Mouse (Mus musculus) right cerebral cortex, postnatal 10 days (tissue): ENCODE results near the gene Ccdc92b.
A peak's percentile ranks its signal among the peaks of the same experiment; 100 is the strongest.
"Not testable (repeated sequence)": the region's sequence is repeated elsewhere in the genome, so short reads cannot be mapped to it uniquely, and the experiment has no call there.

Source experiments
- DNase-seq, 2 experiments: peaks; one replicate each; pipeline ENCODE4 v3.0.0; 2021; ENCODE audit warnings: low spot score in 2 of 2

Ccdc92b gene

DNA sequence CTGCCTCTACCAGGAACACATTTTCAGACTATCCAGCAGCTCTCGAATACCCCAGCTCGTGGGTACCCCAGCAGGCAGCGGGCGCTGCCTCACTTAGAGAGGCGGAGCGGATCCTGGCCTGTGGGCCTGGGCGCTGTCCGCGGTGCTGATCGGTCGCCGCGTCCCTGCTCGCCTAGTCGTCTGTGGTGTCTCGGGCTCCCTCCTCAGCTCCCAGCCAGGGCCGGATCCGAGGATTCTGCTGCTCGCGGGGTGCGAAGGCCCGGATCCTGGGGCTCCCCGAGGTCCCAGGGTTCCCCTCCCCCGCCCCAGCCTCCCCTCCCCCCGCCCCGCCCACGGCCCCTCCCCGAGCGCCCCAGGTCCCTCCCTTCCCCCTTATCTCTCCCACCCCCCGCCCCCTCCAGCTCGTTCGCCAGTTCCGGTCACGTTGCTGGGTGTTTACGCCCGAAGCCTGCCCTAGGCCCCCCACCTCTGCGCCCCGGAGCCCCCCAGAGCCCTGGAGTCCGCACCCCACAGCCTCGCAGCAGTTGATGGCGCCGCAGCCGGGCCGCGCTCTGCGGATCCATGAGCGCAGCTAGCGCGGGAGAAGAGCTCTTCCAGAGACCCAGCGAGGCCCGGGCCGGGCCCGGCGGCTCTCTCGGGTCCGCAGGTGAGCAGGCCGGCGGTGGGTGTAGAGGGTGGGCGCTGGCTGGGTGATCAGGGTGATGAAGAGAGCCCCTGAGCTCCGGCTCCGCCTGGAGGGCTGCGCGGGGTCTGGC lies at the start of gene Ccdc92b:
Gene Ccdc92b (plus strand): TSS at position 405 of the 755 bp plus-strand sequence.
- DNase-seq = peak; percentile 80 to 81

DNA sequence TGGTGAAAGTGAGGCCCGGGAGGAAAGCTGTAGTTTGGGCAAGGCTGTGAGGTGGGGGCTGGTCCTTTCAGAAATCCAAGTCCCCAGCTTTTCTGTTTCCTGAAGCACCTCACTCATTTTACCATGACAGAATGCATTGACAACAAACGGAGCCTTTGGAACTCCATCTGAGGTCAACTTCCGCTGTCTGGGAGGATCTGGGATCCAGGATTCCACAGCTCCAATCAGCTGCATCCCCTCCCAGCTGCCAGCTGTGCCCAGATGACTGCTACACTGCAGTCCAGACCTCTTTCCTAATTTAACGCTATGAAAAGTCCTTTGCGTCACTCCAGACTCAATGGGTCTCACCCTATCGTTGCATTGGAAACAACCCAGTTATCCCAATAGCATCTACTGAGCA lies 49.7 kb upstream of the Ccdc92b start:
- DNase-seq = no peak

DNA sequence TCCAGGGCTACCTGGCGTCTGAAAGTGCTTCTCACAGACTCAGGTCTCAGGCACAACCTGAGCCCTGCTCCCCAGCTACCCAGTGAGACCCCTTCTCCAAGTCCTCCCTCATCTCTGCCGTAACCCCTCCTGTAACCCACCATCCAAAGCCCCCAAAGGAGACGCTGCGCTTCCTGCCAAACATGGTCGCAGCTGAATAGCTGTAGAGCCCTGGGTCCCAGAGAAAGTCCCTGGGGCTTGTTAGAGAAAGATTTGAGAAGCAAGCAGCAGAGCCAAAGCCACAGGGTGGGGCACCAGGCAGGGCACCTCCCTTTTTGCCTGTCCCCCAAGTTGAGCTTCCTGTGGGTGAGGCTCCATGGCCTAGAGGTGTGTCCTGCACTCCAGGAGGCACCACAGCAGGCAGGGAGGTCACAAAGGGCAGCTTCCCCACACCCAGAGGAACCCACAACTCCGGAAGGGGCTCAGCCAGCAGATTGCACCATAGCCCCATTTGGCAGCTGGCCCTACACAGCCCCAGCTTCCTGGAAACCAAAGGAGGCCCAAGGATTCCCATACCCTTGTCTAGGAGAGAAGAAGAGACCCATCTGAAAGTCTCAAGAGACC lies 46.8 kb upstream of the Ccdc92b start:
- DNase-seq = no peak

DNA sequence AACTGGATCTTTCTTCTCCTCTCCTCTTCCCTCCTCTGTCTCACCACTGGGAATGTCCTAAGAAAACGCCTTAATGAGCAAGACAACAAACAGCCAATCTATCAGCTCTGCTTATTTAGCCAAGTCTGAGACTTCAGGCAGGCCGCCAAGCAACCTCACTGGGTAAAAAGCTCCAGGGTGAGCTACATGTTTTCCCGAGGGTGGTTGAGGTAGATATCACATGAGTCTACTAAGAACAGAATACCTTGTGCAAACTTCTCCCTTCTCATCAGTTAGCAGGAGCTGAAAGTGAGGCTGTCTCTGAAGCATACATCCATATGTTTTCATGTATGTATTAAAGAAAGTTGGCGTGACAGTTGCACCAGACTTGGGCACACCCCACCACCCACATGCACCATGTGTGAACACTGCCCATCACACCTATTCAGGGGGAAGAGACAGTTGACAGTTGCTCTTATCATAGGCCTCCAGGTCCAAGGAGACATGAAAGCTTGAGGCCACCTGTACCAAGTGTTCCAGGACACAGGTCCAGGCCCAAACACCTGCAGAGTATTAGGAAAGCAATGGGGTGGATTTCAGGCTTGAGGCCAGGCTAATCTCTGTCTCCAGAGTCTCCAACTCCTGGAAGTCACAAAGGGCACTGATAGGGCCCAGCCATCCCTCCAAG lies 44.5 kb upstream of the Ccdc92b start:
- no peak for DNase-seq

DNA sequence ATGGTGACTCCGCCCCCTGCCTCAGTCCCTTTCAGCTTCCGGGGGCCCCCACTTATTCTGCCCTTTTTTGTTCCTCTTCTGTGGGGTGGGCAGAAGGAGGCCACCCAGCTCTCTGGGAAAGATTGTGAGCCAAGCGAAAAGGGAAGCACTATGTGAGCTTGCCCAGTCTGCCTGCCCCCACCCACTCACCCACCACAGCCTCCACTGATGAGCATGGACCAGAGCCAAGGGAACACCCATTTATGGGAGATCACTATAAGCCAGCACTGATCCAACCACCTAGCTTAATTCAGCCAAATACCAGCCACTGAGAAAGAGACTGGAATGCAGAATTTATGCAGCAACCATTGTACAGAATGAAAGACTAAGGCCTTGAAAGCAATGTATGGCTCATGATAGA lies 43.5 kb upstream of the Ccdc92b start:
- no peak for DNase-seq

DNA sequence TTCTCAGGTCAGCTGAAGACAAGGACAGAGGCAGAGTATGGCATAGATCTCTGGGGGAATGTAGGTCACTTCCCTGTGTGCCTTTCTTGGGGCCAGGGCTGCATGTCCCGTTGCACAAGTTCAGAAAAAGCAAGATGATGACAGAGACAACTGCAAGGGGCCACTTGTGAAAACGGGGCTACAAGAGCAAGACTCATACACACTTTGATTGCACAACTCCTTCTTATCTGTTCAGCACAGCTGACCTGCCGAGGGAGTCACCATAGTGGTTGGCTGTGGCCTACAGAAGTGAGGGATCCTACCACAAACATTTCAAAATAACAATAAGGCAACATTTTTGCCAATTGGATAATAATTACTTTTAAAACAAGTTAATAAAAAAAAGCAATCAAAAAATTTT lies 42.3 kb upstream of the Ccdc92b start:
- no peak for DNase-seq

DNA sequence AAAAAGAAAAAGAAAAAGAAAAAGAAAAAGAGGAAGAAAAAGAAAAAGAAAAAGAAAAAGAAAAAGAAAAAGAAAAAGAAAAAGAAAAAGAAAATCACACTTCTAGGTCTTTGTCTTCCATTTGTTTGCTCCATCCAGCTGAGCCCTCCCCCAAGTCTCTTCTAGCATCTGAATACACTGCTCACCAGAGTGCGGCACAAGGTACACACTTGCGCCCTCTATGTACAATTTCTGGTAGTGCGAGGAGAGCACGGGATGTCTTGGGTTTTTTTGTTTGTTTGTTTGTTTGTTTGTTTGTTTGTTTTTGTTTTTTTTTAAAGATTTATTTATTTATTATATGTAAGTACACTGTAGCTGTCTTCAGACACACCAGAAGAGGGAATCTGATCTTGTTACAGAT lies 38.1 kb upstream of the Ccdc92b start:
- not testable (repeated sequence) for DNase-seq

DNA sequence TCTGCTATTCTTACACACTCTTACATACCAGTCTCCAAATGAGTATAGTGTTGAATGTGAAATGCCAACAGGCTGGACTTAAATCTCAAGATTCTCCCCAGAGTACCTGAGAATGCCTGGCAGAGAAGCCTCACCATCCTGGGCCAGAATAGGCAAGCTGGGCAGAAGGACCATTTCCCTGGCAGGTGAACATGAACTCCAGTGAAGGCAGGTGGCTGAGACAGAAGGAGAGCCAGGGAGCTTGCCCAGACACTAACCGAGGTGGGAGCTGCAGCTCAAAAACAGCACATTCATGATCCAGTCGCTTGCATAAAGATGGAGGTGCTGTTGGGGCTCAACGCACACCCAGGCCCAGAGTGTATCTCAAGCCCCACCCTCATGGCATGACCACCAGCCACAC lies 36.9 kb upstream of the Ccdc92b start:
- no peak for DNase-seq

DNA sequence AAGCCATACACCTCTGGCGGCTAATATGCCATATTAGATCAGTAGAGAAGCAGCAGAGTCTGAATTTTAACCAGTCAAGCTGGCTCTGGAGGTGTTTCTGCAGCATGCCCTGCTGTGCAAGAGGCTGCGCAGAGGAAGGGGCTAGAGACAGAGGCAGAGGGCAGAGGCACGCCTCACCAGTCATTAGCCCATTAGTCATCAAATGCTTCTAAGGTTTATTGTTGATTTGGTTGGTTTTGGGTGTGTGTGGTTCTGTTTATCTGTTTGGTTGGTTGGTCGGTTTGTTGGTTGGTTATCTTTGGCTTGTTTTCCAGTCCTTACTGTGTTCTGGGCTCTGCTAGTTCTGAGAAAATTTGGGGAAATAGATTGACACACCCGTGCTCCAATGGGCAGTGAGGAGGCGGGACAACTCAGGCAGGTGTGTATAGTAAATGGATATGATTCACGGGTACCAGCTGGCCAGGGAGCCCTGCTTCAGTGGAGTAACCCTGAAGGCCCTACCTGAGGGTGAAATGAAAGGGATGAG lies 35.5 kb upstream of the Ccdc92b start:
- no peak for DNase-seq

DNA sequence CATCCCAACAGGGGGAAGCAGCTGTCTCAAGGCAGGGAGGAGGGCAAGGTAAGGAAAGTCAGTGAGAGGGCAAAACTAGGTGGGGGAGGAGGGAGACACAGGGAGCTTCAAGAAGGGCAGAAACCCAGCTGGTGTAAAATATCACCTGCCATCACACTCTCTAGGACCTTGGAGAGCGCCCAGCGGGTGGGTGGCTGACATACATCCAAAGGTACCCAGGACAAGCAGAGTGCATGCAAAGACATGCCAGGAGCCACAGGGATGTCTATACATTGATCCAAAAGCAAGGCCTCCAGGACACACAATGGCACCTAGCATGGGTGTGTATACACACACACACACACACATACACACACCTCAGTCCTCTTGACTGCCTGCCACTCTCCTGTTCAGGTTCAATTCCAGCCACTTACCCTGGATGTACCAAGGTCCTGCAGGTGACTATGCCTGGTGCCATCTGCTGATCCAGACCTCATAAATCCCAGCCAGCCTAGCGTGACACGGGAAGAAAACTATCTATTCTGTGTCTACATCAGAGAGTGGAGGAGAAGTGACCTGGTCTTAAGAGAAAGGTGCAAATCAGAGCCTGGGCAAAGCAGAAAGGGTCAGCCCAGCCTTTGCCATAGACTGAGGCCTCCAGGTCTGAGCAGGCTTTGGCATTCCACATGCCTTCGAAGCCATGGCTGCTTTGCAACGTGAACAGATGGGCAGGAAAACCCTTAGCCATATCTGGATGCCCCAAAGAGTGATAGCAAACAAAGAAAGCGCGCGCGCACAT lies 34.3 kb upstream of the Ccdc92b start:
- DNase-seq = no peak

DNA sequence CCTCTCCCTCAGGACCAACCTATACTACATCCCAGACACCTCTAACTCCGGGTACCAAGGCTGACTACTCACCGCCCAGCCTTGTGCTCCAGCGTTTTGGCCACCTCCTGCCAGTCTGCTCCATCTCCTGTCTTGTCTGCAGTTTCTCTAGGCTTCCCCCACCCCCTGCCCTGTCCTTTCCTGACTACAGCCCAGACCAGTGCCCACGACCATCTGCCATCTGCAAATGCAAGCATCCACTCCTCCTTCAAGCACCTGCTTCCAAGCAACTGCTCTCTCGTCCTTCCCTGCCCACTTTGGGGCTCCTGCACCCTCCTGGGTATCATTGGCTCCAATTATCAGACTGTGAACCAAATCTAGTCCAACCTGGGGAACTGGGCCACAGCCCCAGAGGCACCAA lies 33.0 kb upstream of the Ccdc92b start:
- no peak for DNase-seq

DNA sequence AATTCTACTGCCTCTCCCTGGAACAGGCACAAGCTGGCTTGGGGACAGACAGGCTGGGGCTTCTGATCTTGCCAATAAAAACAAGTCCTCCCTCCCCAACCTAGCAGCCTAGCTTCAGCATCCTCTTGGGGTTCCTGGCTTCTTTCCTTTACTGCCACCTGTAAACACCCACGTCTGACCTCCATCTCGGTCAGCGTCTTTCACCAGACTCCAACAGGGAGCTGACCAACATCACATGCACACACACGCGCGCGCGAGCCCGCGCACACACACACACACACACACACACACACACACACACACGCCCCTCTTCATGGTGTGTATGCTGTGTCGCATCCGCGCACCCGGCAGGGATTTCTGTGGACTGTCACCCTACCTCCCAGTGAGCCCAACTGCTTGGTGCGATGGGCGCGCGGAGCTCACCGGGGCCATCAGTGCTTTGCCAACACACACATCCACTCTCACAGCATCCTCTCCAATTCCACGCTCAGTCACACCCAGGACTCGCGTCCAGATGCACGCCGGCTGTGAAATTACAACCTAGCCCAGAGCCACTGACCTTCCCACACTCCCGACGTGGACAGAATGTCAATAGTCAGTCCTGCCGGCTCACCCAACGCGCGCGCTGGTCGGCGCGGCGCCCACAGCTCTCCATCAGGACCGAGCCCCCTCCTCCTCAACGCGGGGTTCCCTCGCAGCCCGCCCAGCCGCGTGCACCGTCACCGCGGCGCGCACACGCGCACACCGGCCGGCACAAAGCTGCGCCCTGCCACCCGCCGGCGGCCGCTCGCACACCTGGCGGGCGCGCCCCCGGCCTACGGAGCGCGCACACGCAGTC lies 29.8 kb upstream of the Ccdc92b start:
- peak; percentile 83 to 85 for DNase-seq

DNA sequence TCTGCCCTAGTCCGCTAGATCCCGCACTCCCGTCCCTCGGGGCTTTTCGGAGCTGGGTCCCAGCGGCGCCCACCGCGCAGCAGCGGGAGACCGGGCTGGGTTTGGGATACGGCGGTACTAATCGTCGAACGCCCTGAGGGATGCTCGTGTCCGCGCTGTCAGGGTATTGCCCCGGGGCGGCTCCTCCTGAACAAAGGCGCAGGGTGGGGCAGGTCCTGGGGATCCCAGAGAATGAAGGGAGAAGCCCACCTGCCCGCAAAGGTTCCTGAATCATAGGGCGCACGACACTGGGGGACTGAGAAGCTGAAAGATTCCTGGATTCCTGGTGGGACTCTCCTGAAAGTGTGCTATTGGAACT lies 29.2 kb upstream of the Ccdc92b start:
- DNase-seq = no peak

DNA sequence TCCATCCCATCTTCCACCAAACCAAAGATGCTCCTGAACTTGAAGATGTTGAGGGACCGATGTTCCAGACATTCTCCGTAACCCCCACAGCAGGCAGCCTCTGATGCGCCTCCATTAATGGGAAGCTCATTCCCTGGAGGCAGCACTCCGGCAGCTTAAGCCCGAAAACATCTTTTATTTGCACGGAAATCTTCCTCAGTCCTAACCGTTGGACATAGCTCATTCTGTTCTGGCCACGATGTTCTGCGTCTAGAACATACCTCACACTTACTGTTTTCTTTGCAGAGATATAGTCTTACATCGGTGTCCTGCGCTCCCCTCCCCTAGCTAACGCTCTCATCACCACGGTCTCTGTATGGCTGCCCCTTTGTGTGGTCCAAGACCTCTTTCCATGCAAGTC lies 28.7 kb upstream of the Ccdc92b start:
- no peak for DNase-seq

DNA sequence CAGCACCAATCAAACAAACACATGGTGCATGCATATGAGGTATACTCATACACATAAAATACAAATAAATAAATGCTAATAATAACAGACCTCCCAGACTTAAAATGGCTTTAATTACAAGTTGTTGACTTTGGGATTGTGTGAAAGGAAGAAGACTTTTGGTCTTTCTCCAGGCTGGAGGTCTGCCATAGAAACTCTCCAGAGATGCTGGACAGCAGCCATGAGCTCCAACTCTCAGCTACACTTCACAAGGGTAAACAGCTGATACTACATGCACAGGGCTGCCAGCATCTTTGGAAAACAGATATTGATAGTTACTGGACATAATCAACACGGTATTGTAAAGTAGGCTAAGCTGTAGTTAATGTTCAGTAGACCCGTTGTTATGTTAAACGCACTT lies 27.2 kb upstream of the Ccdc92b start:
- peak in 1 of 2 experiments; percentile 54 for DNase-seq

DNA sequence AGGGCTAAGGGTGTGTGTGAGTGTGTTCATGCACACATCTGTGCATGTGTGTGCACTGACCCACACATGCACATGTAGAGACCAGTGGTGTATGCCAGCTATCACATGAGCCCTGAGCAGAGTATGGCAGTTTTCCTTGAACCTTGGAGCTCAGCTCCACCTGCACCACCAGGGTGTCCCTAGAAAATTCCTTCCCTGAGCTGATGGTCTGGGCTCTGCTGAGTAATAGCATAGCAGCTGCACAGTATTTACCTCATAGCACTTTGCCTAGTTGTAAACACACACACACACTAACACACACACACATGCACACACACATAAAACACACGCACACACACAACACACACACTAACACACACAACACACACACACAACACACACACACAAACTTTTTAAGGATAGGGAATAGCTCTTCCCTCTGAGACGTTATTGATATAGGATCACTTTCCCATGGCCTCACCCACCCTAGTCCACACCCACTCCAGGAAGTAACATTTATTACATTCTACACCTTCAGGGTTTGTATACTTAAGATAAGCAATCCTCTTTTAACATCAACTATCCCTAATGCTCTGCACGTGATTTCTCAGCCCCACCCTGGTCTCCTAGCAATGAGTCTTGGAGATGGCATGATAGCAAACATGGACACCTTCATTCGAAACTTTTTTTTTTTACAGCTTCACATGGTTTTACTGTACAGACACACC lies 22.0 kb upstream of the Ccdc92b start:
- DNase-seq = no peak

DNA sequence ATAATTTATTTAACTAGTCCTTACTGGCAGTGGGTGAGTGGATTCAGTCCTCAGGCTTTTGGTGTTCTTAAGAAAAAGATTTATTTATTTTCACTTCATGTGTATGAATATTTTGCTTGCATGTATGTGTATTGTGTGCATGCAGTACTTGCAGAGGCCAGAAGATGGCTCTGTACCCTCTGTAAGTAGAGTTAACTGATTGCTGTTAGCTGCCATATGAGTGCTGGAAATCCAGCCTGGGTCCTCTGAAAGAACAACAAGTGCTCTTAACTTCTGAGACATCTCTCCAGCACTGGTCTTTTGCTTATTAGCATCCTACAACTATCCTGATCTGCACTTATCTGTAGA lies 21.4 kb upstream of the Ccdc92b start:
- no peak for DNase-seq

DNA sequence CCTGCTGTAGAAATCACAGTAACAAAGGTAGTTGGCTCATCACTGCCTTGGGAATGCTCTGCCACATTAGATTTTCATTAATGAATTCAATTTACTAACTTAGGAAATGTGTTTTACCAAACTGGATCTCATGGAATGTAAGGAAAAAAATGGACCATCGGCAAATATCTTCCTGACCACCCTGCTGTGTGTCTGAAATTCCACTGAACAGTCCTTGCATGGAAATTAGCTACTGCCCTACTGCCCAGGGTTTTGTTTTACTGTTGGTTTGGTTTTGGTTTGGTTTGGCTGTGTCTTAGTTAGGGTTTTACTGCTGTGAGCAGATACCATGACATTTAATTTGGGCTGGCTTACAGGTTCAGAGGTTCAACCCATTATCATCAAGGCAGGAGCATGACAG lies 17.1 kb upstream of the Ccdc92b start:
- no peak for DNase-seq

DNA sequence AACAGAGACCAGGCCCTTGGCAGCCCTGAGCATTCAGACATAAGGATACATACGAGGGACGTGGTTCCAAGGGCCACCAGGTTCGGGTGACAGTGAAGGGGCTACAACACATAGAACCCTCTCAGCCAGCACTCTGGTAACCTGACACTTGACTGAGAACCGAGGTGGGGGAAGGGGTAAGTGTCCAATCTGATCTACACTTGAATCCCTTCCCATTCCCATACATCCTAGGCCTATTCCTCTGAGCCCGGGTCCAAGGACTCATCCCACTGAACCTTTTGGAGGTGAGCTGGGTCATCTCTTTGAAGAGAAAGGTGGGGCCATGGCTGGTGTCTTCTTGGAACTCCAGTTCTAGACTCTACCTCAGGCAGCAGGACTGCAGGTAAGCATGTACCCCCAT lies 9.3 kb upstream of the Ccdc92b start:
- no peak for DNase-seq

DNA sequence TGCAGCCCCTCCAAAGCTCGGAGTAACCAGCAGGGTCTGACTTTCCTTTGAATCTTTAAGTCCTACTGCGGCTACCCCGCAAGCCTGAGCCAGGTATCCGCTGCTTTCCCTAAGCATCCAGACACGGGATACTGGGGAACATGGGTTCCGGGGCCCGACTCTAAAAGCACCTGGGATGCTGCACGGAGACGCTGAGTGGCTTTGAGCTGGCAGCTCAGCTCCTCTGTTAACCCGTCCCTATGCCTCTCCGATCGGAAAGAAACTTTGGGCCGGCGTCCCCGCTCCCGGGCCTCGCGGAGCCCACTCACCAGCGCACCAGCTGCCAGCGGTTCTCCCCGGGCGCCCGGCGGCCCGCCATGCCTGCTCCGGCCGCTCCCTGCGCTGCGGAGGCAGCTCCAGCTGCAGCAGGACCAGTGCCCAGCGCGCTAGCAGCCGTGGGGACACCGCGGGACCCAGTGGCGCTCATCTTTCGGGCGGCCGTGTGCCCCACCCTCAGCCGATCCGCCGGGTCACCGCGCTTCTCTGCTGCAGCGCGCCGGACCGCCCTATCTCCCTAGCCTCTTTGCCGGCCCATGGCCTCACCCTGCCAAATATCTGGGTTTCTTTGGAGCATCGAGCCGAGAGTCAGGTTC lies 8.7 kb upstream of the Ccdc92b start, which contains the start of gene Rap1gap2:
Gene Rap1gap2 (minus strand): TSS at position 371 of the 632 bp plus-strand sequence.
- no peak for DNase-seq
